Mouse (Mus musculus) forebrain, embryonic 12.5 days (tissue): ENCODE measurements around the gene Atad3a. TPM values are rescaled to one million over a fixed set of nuclear protein-coding genes. Genes with fewer than 3 reads are reported as not detected.
"Not testable (repeated sequence)": the region's sequence is repeated elsewhere in the genome, so short reads cannot be mapped to it uniquely, and the experiment has no call there.

ENCODE experiments used
- ATAC-seq: fragments of 200-750 bp; cut with Nextera tagmentation; 2 replicates; pipeline ENCODE4 v1.8.0; 2017; ENCODE audit warnings: moderate TSS enrichment; ENCODE audit not compliant: low FRiP score
- H3K27ac ChIP-seq: fragments of 300-500 bp; sonication (generic); 2 replicates; pipeline ENCODE4 v1.5.1; 2016; ENCODE audit warnings: mild to moderate bottlenecking
- H3K27me3 ChIP-seq: fragments of 300-500 bp; sonication (generic); 2 replicates; pipeline ENCODE4 v1.6.1; 2016; ENCODE audit warnings: mild to moderate bottlenecking
- H3K36me3 ChIP-seq: fragments of 300-500 bp; sonication (generic); replicated peaks from 2 replicates; pipeline ENCODE4 v1.6.1; 2016; ENCODE audit warnings: mild to moderate bottlenecking
- H3K4me1 ChIP-seq: fragments of 300-500 bp; sonication (generic); 2 replicates; pipeline ENCODE4 v1.6.1; 2016
- H3K4me2 ChIP-seq: fragments of 300-500 bp; sonication (generic); 2 replicates; pipeline ENCODE4 v1.6.1; 2016; ENCODE audit warnings: mild to moderate bottlenecking, moderate library complexity
- H3K4me3 ChIP-seq: fragments of 300-500 bp; sonication (generic); replicated peaks from 2 replicates; pipeline ENCODE4 v1.5.1; 2016; ENCODE audit warnings: mild to moderate bottlenecking
- H3K9ac ChIP-seq: fragments of 300-500 bp; sonication (generic); 2 replicates; pipeline ENCODE4 v1.6.1; 2016; ENCODE audit warnings: mild to moderate bottlenecking
- H3K9me3 ChIP-seq: fragments of 300-500 bp; sonication (generic); 2 replicates; pipeline ENCODE4 v1.6.1; 2016
- WGBS: fragments of 180-500 bp; shearing (Covaris S2); methylation state at CpG from one replicate; pipeline ENCODE4 v1.1.7; 2016; 5-methylcytosine and 5-hydroxymethylcytosine counted together
- polyA plus RNA-seq: library from polyadenylated mRNA; unstranded; fragments of >200 nt; fragmentation: Nextera tagmentation; extraction: Ambion mirVana; gene quantifications from 2 replicates; pipeline ENCODE4 v1.2.1, GENCODE M21; 2016

The Atad3a gene
- polyA plus RNA-seq, 1 experiment from 2014 or later, result 99.0 TPM

DNA sequence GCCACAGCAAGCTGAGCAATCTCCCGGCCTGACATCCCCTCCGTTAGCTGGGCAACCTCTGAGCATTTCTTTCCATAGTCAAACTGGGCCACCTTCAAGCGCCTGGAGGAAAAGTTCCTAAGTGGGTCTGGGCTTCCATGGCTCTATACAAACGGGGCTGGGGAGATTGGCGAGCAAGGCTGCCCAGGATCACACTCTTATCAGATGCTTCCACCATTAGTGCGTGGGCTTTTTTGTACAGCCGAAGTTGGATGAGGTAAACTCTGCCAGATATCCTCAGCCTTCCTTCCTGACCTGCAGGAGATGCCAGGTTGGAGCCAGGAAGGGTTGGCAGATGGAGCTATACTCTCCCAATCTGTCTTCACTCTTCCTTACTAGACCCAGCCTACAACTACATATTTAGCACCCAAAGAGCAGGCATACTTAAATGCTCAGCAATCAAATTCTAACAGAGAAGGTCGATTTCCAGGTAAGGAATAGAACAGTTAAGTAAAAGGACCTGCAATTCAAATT, 14.8 kb downstream of the Atad3a start:
- no peak overlapping the region for H3K4me2 ChIP-seq
- WGBS, result 85% methylated on average over 8 of the region's 8 CpGs
- no peaks in the 10 kb centered on the region for H3K4me1 ChIP-seq
- H3K9ac ChIP-seq, result no peak overlapping the region
- H3K4me3 ChIP-seq, result no peak overlapping the region
- no peaks in the 10 kb centered on the region for H3K27me3 ChIP-seq
- peaks cover 95% of the 10 kb centered on the region for H3K36me3 ChIP-seq
- no peak overlapping the region for H3K27ac ChIP-seq
- no peak for ATAC-seq
- no peaks in the 10 kb centered on the region for H3K9me3 ChIP-seq

DNA sequence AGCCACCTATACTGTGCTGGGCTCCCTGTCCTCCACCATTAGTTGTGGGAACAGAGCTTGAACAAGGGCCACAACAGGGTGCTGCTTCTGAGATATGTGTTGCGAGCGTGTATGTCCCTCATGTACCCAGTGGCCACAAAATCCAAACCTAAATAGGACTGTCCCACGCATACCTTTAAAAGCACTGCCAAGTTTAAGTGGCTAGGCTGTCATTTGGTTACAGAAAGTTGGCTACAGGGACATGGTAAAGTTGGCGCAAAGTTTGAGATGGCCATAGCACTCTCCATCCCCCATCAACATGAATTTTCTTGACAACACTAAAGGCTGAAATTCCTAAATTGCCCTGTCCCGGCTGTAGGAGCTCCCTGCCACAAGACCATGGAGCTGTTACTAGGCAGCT, 15.8 kb downstream of the Atad3a start:
- Histone ChIP-seq H3K27me3 (no peaks in the 10 kb centered on the region), H3K36me3 (peaks cover 95% of the 10 kb centered on the region), H3K4me2 (no peak overlapping the region), H3K9ac (no peak overlapping the region), H3K9me3 (no peaks in the 10 kb centered on the region), H3K4me1 (no peaks in the 10 kb centered on the region), H3K4me3 (no peak overlapping the region), H3K27ac (no peak overlapping the region)
- ATAC-seq, result no peak
- 94% methylated on average over 5 of the region's 5 CpGs for WGBS

DNA sequence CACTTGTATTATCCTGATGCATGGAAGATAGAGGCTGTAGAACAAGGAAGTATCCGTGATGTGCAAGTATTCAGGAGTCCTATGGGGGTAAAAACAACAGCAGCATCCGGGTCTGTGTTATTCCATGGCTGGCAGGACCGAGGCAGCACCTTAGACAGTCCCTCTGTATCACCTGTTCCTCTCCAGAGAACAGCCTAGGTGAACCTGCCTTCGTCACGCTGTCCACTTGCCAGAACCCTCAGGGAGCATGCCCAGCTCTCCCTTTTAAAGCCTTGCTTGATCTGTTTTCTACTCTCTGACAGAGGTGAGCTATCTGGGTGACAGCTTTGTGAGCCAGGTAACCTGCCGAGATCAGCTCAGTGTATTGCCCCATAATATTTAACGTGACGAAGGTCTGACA, 16.4 kb downstream of the Atad3a start:
- WGBS, result 90% methylated on average over 8 of the region's 8 CpGs

DNA sequence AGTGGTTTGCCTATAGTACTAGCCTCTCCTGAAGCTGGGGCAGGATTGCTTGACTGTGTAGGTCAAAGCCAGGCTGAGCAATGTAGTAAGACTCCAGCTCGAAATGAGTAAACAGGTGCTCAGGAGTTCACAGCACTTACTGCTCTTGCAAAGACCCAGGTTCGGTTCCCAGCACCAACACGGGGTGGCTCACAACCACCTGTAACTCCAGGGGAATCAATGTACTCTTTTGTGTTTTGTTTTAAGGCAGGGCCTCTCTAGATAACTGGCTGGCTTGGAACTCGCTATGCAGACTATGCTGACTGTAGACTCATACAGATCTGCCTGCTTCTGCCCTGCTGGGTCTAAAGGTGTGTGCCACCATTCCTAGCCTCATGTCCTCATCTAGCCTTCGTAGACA, 18.2 kb downstream of the Atad3a start:
- no peak for ATAC-seq
- Histone ChIP-seq H3K27ac (no peak overlapping the region), H3K4me3 (no peak overlapping the region), H3K9ac (no peak overlapping the region), H3K27me3 (no peaks in the 10 kb centered on the region), H3K9me3 (no peaks in the 10 kb centered on the region), H3K36me3 (peaks cover 80% of the 10 kb centered on the region), H3K4me1 (no peaks in the 10 kb centered on the region), H3K4me2 (no peak overlapping the region)
- 94% methylated on average over 5 of the region's 5 CpGs for WGBS

More for the DNA sequence above, 16.4 kb downstream of the Atad3a start:
- Histone ChIP-seq H3K36me3 (peaks cover 95% of the 10 kb centered on the region), H3K4me1 (no peaks in the 10 kb centered on the region), H3K4me2 (no peak overlapping the region), H3K9me3 (no peaks in the 10 kb centered on the region), H3K9ac (no peak overlapping the region), H3K27ac (no peak overlapping the region), H3K4me3 (no peak overlapping the region), H3K27me3 (no peaks in the 10 kb centered on the region)
- ATAC-seq, result no peak

DNA sequence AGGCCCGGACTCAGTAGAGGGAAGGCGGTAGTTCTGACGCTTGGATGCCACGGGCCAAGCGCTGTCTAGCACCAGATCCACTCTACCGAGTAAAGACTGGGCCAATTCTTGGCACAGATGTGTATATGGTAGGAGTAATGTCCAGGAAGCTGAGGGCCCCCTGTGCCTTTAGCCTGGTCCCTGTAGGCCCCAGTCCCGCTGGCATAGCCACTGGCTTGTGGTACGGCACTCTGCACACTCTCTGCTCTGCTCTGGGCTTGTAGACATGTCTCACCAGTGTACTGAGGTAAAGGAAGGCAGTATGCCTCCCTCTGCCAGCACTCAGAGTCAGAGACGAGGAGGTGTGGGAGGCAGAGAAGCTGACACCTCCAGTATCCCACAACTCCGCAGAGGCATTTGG, 20.2 kb downstream of the Atad3a start:
- 93% methylated on average over 10 of the region's 10 CpGs for WGBS
- Histone ChIP-seq H3K36me3 (peaks cover 62% of the 10 kb centered on the region), H3K4me1 (peaks cover 10% of the 10 kb centered on the region)

DNA sequence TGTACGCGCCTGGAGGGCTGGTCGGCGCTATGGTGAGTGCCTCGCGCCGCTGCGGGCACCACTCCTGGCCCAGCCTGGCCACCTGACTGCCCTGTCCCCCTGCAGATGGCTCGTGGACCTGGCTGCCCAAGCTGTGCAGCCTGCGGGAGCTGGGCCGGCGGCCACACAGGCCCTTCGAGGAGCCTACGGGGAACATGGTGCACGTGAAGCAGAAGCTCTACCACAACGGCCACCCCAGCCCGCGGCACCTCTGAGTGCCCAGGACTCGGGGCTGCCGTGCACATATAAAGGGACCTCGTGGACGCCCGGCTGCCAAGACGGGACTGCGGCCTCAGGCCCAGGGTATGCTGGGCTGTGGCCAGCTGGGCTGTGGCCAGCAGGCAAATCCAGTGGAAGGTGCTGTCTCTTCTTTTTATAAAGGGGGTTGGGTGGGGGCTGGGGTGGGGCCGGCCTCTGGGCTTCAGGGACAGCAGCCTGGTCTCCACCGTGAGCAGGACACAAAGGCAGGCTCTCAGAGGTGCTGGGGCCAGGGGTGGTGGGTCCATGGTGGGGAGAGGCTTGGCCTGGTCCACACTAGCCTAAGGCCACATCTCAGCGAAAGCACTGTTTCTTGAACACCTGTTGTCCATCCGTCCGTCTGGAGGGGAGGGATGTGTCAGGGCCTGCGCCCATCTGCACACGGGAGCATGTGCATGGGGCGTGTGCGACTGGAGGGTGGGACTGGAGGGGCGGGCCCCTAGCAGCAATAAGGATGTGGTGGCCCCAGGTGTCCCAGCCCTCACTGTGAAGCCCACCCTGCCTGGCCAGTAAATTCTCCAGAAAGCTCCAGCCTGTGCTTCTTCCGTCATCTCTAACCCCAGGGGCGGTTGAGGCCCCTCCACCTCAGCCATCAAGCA, 20.9 kb downstream of the Atad3a start:
- no peak for ATAC-seq

More for the DNA sequence above, 20.2 kb downstream of the Atad3a start:
- H3K27me3 ChIP-seq, H3K9ac ChIP-seq, H3K4me2 ChIP-seq, ATAC-seq, H3K27ac ChIP-seq, H3K4me3 ChIP-seq, H3K9me3 ChIP-seq: not testable (repeated sequence)

DNA sequence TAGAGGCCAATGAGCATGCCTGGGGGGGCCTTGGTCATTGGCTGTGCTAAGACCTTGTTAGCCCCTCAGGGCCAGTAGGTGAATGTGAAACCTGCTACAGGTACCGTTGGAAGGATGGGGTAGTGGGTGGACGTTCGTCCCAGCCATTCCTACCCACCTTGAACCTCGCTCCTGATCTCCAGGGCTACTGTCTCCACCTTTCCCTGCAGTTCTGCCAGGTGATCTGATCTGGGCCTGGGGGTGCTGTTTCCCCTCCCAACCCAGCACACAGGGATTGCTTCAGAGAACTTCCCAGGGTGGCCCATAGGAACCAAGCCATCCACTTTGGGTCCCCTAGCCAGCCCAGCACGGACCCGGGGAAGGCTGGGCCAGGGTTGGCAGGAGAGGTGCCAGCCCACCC, 21.7 kb downstream of the Atad3a start:
- Histone ChIP-seq H3K36me3 (peaks cover 47% of the 10 kb centered on the region), H3K9me3 (no peaks in the 10 kb centered on the region), H3K4me2 (no peak overlapping the region), H3K27ac (no peak overlapping the region), H3K4me3 (no peak overlapping the region), H3K27me3 (no peaks in the 10 kb centered on the region), H3K4me1 (peaks cover 16% of the 10 kb centered on the region), H3K9ac (no peak overlapping the region)
- 84% methylated on average over 6 of the region's 6 CpGs for WGBS
- ATAC-seq, result no peak

More for the DNA sequence above, 20.9 kb downstream of the Atad3a start:
- no peaks in the 10 kb centered on the region for H3K27me3 ChIP-seq
- peaks cover 56% of the 10 kb centered on the region for H3K36me3 ChIP-seq
- peaks cover 14% of the 10 kb centered on the region for H3K4me1 ChIP-seq
- 86% methylated on average over 37 of the region's 37 CpGs for WGBS
- no peak overlapping the region for H3K4me2 ChIP-seq
- H3K27ac ChIP-seq, result no peak overlapping the region
- H3K9me3 ChIP-seq, result no peaks in the 10 kb centered on the region
- no peak overlapping the region for H3K9ac ChIP-seq
- 0 out of 2 replicates have a peak overlapping the region, but pooled peaks have one; percentile 8 for H3K4me3 ChIP-seq

DNA sequence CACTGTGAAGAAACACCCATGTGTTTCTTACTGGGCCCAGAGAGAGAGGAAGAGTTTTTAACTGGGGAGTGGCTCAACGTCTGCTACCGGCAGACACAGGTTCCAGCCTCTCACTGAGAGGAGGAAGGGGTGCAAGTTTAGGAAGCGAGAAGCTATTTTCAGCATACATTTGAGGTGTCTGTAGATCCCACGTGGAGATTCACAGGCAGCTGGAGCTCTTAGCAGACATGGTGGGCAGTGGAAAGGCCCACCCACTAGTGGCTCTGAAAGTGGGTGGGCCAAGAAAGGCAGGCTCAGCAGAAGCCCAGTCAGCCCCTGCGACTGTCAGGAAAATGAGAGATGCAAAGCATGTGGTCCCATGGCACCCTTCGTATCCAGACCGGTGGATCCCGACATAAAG, 22.6 kb downstream of the Atad3a start:
- Histone ChIP-seq H3K9me3 (no peaks in the 10 kb centered on the region), H3K4me2 (no peak overlapping the region), H3K4me3 (no peak overlapping the region), H3K4me1 (peaks cover 25% of the 10 kb centered on the region), H3K9ac (no peak overlapping the region), H3K27me3 (no peaks in the 10 kb centered on the region), H3K27ac (no peak overlapping the region), H3K36me3 (peaks cover 40% of the 10 kb centered on the region)
- no peak for ATAC-seq
- 72% methylated on average over 8 of the region's 8 CpGs for WGBS

DNA sequence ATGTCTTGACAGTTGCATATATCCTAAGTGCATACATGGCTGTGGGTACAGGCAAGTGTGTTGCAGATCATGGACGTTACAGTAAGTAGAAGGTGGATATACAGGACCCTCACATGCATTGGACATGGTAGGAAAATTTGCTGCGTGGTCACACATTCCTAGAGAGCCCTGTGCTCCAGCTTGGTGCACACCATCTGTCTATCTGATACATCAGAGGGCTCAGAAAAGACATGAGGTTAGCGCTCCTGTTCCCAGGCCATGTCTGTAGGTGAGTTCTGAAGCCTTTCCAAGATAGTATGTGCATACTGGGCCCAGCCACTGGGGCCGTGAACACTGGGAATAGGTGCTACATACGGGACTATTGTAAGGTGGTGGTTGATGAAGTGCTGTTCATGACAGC, 24.5 kb downstream of the Atad3a start:
- 93% methylated on average over 5 of the region's 5 CpGs for WGBS
- H3K27ac ChIP-seq, result no peak overlapping the region
- H3K4me3 ChIP-seq, result no peak overlapping the region
- H3K4me2 ChIP-seq, result peak overlapping the region; percentile 91; the same call in 1 of the 2 replicates
- H3K4me1 ChIP-seq, result peaks cover 29% of the 10 kb centered on the region
- peaks cover 38% of the 10 kb centered on the region for H3K36me3 ChIP-seq
- H3K9me3 ChIP-seq, result no peaks in the 10 kb centered on the region
- no peak overlapping the region for H3K9ac ChIP-seq
- ATAC-seq, result no peak
- H3K27me3 ChIP-seq, result no peaks in the 10 kb centered on the region

DNA sequence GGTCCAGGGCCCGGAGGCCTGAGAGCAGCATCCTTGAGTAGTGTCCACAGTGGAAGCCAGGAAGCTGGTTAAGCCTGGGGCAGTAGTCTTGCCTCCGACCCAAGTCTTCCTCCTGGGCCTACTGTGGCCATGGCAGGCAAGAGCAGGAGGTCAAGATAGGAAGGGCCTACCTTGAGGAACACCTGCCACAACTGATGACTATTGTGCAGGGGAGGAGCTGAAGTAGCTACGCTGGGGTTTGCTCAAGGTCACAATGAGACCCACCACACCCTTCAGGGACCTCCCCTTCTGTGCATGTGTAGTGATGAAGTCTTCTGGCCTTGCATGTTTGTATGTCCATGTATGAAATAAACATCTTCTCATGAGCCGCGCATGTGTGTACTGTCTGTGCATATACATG, 25.1 kb downstream of the Atad3a start:
- Histone ChIP-seq H3K9me3 (no peaks in the 10 kb centered on the region), H3K36me3 (peaks cover 34% of the 10 kb centered on the region), H3K27ac (peak overlapping the region; percentile 91), H3K4me3 (peak overlapping the region; percentile 79), H3K4me2 (peak overlapping the region; percentile 91), H3K4me1 (peaks cover 29% of the 10 kb centered on the region), H3K9ac (peak overlapping the region; percentile 92), H3K27me3 (no peaks in the 10 kb centered on the region)
- ATAC-seq, result peak; percentile 1; the same call in 1 of the 2 replicates
- 70% methylated on average over 5 of the region's 5 CpGs for WGBS

DNA sequence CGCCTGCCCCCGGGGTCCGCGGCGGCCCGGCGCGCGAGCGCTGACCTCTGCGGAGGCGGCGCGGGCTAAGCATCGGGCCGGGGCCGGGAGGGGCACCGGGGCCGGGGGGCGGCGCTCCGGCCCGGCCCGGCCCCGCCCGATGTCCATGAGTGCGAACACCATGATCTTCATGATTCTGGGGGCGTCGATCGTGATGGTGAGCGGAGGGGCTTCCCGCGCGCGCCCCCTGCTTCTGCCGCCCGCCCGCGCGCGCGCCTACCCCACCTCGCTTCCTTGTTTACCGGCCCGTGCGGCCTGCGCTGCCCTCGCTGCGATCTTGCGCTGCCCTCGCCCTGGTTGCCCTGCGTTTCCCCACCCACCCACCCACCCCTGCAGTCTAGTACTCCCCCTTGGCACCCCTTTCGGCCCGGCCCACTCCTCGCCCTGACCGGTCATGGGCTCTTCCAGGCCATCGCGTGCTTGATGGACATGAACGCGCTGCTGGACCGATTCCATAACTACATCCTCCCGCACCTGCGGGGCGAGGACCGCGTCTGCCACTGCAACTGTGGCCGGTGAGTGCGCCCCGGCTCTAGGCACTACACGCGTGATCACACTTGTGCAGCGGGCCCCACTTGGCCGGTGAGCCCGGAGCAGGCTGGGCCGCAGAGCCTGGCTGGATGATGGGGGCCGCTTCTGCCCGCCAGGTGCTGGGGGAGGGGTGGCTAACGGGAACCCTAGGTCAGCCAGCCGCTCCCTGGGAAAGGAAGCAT, 25.8 kb downstream of the Atad3a start:
- ATAC-seq, result peak; percentile 71
- H3K36me3 ChIP-seq, result peaks cover 28% of the 10 kb centered on the region

DNA sequence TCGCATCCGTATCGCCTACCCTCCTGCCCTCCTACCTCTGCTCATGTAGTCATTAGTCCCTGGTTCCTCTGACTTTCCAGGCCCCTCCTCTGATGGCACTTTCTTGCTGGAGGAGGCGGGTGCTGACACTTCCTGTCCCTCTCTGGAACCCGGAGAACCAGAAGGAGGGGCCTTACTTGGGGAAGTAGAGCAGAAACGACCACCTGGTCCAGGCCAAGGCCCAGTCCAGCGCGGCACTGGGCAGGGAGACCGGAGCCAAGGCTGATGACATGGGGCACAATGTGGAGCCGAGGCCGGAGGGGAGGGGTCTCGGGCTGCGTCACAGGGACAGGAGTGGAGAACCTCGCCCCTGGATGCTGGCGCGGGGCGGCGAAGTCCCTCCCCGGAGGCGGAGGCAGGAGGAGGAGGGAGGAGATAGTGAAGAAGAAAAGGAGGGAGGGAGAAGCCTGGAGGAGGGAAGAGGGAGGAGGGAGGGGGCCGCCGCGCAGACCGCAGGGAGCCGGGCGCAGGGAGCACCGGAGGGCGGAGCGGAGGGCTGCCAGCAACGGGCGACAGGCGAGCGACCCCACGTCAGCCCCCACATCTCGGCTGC, 26.4 kb downstream of the Atad3a start, which contains the start of gene Tmem240:
TSS of gene Tmem240 (plus strand) at position 451 of the 592 bp plus-strand sequence.
- Histone ChIP-seq H3K9ac (peak within 1 kb of the TSS; percentile 92), H3K36me3 (peaks cover 21% of the 10 kb centered on the region), H3K4me3 (peak within 1 kb of the TSS; percentile 79), H3K27me3 (no peaks in the 10 kb centered on the region), H3K4me2 (peak within 1 kb of the TSS; percentile 91), H3K27ac (peak within 1 kb of the TSS; percentile 91), H3K9me3 (no peaks in the 10 kb centered on the region), H3K4me1 (peaks cover 29% of the 10 kb centered on the region)
- WGBS, result under 1% methylated on average over 20 of the region's 35 CpGs
- peak; percentile 95 for ATAC-seq

More for the DNA sequence above, 25.8 kb downstream of the Atad3a start:
- Histone ChIP-seq H3K9ac (peak overlapping the region; percentile 92), H3K4me3 (peak overlapping the region; percentile 79), H3K27me3 (no peaks in the 10 kb centered on the region), H3K27ac (peak overlapping the region; percentile 91), H3K4me2 (peak overlapping the region; percentile 91), H3K4me1 (peaks cover 29% of the 10 kb centered on the region), H3K9me3 (no peaks in the 10 kb centered on the region)
- WGBS, result 1% methylated on average over 44 of the region's 79 CpGs
